10 mouse cellular contexts compared by ENCODE assay signal in the genomic region with DNA sequence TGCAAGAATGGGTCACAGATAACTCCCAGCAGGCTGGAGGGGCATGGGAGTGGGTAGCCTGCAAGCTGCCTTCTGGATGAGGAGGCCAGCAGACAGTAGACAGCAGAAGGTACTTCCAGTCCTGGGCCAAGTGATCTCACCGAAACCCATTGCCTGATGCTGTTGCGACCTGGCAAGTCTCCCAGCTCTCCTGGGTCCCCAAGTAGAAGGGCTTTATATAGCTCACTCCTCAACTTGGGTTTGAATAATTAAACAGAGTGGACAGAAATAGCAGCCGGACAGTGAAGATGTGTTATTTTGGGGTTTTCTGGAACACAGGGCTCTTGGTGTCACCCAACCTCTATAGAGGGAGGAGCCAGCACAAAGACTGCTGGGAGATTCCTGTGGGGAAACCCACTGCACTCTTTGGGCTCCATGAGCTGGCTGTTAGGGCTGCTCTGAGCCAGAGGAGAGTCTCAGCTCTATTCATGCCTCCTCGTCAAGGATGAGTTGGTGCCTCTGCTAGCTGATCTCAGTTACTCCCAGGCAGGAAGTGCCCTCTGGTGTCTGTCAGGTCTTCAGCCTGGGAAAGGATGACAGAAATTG. TPM values are rescaled to one million over a fixed set of nuclear protein-coding genes. Genes with fewer than 3 reads are reported as not detected.
A peak's percentile ranks its signal among the peaks of the same experiment; 100 is the strongest.
DNase-seq lines count a peak whose midpoint lies in the region; ATAC-seq and TF ChIP-seq lines count a peak whose summit lies in the region.
"Had no signal": no experiment of that assay in that cellular context is flagged by ENCODE, and none has a peak within 500 bp of the region (broad histone marks: within the 10 kb centered on the region; RNA-seq: fewer than 3 reads in every experiment).

No protein-coding gene starts in this region.

- peak; percentile 29; the same call in 1 of the 2 replicates for TF ChIP-seq CTCF in intestine, postnatal 0 days (IDR thresholded peaks at IDR 0.05; ENCODE audit: low read depth)

- H3K27ac ChIP-seq in embryonic facial prominence, embryonic 15.5 days (replicated peaks) = peak overlapping the region; percentile 61
- H3K27ac ChIP-seq in intestine, postnatal 0 days (ENCODE audit: low read depth, low read length) = peak overlapping the region; percentile 54; the same call in 1 of the 2 replicates

- peak; percentile 11 for DNase-seq in kidney, adult 11 months
- no peak for DNase-seq in kidney, postnatal 10 days
- DNase-seq in Muller cell, postnatal 12 days (ENCODE audit: inconsistent ontology term) = peak; percentile 78
- DNase-seq in spleen, postnatal 10 days (ENCODE audit: low spot score in 2 of 2) = no peak
- DNase-seq in adrenal gland, adult 18-20 months (ENCODE audit: low spot score in 2 of 2) = no peak
- DNase-seq in embryo, embryonic 10 days (ENCODE audit: low spot score) = no peak

- ATAC-seq in embryonic facial prominence, embryonic 15.5 days (ENCODE audit: insufficient number of reproducible peaks, low FRiP score, low TSS enrichment, low read depth) = peak; percentile 16; the same call in 1 of the 2 replicates
- no peak for ATAC-seq in intestine, postnatal 0 days

- WGBS in embryonic facial prominence, embryonic 15.5 days = 45% methylated on average over 4 of the region's 4 CpGs
- WGBS in intestine, postnatal 0 days = 39% methylated on average over 4 of the region's 4 CpGs

- no peaks in the 10 kb centered on the region for H3K9me3 ChIP-seq in embryonic facial prominence, embryonic 15.5 days (replicated peaks)
- H3K9me3 ChIP-seq in intestine, postnatal 0 days (ENCODE audit: control insufficient read depth) = no peaks in the 10 kb centered on the region

- H3K4me3 ChIP-seq in embryonic facial prominence, embryonic 15.5 days (replicated peaks) = no peak overlapping the region
- no peak overlapping the region for H3K4me3 ChIP-seq in intestine, postnatal 0 days (ENCODE audit: low read depth, low read length)

- H3K27me3 ChIP-seq in embryonic facial prominence, embryonic 15.5 days = no peaks in the 10 kb centered on the region
- no peaks in the 10 kb centered on the region for H3K27me3 ChIP-seq in intestine, postnatal 0 days (replicated peaks; ENCODE audit: control insufficient read depth, insufficient read depth, low read length)

- no peak overlapping the region for H3K4me2 ChIP-seq in embryonic facial prominence, embryonic 15.5 days (replicated peaks)
- H3K4me2 ChIP-seq in intestine, postnatal 0 days (replicated peaks; ENCODE audit: low read depth) = 0 out of 2 replicates have a peak overlapping the region, but pooled peaks have one; percentile 2

- no peak overlapping the region for H3K9ac ChIP-seq in embryonic facial prominence, embryonic 15.5 days
- no peak overlapping the region for H3K9ac ChIP-seq in intestine, postnatal 0 days (ENCODE audit: low read depth, low read length)

- H3K4me1 ChIP-seq in embryonic facial prominence, embryonic 15.5 days = peaks cover 17% of the 10 kb centered on the region; the same call in 1 of the 2 replicates
- peaks cover 3% of the 10 kb centered on the region for H3K4me1 ChIP-seq in intestine, postnatal 0 days (replicated peaks; ENCODE audit: control insufficient read depth, insufficient read depth, low read length)

- no peaks in the 10 kb centered on the region for H3K36me3 ChIP-seq in embryonic facial prominence, embryonic 15.5 days
- H3K36me3 ChIP-seq in intestine, postnatal 0 days (ENCODE audit: control insufficient read depth, insufficient read depth) = no peaks in the 10 kb centered on the region

RNA-seq across cellular contexts. Expression of a gene that starts 8.9 kb away (rescaled TPM):
- polyA plus RNA-seq in embryonic facial prominence, embryonic 15.5 days (2015; fragmentation: Nextera tagmentation; extraction: Ambion mirVana) = 31.0 and 31.1 TPM in 2 replicates
- polyA plus RNA-seq in intestine, postnatal 0 days (2015; fragmentation: Nextera tagmentation; extraction: Ambion mirVana) = 15.8 and 16.2 TPM in 2 replicates
- total RNA-seq in adrenal gland, adult 18-20 months (2021) = 10 to 100 TPM; 83.3 to 90.7 TPM

RNA-seq across cellular contexts. Expression of a gene that starts 51.5 kb away (rescaled TPM):
- polyA plus RNA-seq in embryonic facial prominence, embryonic 15.5 days (2015; fragmentation: Nextera tagmentation; extraction: Ambion mirVana) = 15.9 and 16.8 TPM in 2 replicates
- polyA plus RNA-seq in intestine, postnatal 0 days (2015; fragmentation: Nextera tagmentation; extraction: Ambion mirVana) = 4.3 TPM in 2 replicates
- total RNA-seq in adrenal gland, adult 18-20 months (2021) = under 1 TPM; 0.64 to 0.80 TPM

RNA-seq across cellular contexts. Expression of a gene that starts 55.2 kb away (rescaled TPM):
- polyA plus RNA-seq in embryonic facial prominence, embryonic 15.5 days (2015; fragmentation: Nextera tagmentation; extraction: Ambion mirVana) = 0.35 and 0.52 TPM in 2 replicates
- not detected in 2 replicates for polyA plus RNA-seq in intestine, postnatal 0 days (2015; fragmentation: Nextera tagmentation; extraction: Ambion mirVana)
- total RNA-seq in adrenal gland, adult 18-20 months (2021) = not detected
- total RNA-seq: common myeloid progenitor, adult 5-6 weeks; liver, adult 2 months had no signal
- polyA plus RNA-seq: liver, adult 2 months had no signal

Comparison
In these comparisons a context has a peak if more than half of its experiments do, and no peak if none do; other contexts are left out.
1. DNase-seq: peak in kidney, adult 11 months (single experiment) and Muller cell, postnatal 12 days (single experiment); none in kidney, postnatal 10 days (single experiment), spleen, postnatal 10 days (0 of 2), adrenal gland, adult 18-20 months (0 of 2) and embryo, embryonic 10 days (single experiment).